Mouse (Mus musculus) c-Kit-positive CD71-positive TER-119-negative erythroid progenitor cells, embryonic 14.5 days (primary cell): ENCODE measurements around the gene Mvb12a.
A peak's percentile ranks its signal among the peaks of the same experiment; 100 is the strongest.

Experiments used
- DNase-seq: peaks from one replicate; pipeline ENCODE4 v3.0.0-alpha.2; 2013; ENCODE audit warnings: low read depth

Mvb12a gene

GRCm38 (mm10) chr8:71542632-71543343, at the start of gene Mvb12a:
Gene Mvb12a, plus strand, starts transcription at chr8:71542922.
- peak; percentile 96 for DNase-seq

GRCm38 (mm10) chr8:71495039-71495438, 47.7 kb upstream of the Mvb12a start:
- peak; percentile 67 for DNase-seq

- DNase-seq, result no peak
Observed at GRCm38 (mm10) chr8:71495811-71496210, 46.9 kb upstream of the Mvb12a start.

GRCm38 (mm10) chr8:71496481-71496880, 46.2 kb upstream of the Mvb12a start:
- no peak for DNase-seq

- DNase-seq, result no peak
Observed at GRCm38 (mm10) chr8:71497077-71497645, 45.6 kb upstream of the Mvb12a start.

- DNase-seq, result no peak
Observed at GRCm38 (mm10) chr8:71497881-71498501, 44.7 kb upstream of the Mvb12a start.

- no peak for DNase-seq
Observed at GRCm38 (mm10) chr8:71498816-71499690, 43.7 kb upstream of the Mvb12a start.

GRCm38 (mm10) chr8:71504349-71504748, 38.4 kb upstream of the Mvb12a start:
- no peak for DNase-seq

- DNase-seq, result no peak
Observed at GRCm38 (mm10) chr8:71505326-71505725, 37.4 kb upstream of the Mvb12a start.

- DNase-seq, result no peak
Observed at GRCm38 (mm10) chr8:71505979-71506378, 36.7 kb upstream of the Mvb12a start.

GRCm38 (mm10) chr8:71507589-71508104, 35.1 kb upstream of the Mvb12a start:
- peak; percentile 63 for DNase-seq

GRCm38 (mm10) chr8:71509316-71509715, 33.4 kb upstream of the Mvb12a start:
- DNase-seq, result no peak

GRCm38 (mm10) chr8:71511644-71512043, 31.1 kb upstream of the Mvb12a start, which contains the start of gene Plvap:
Gene Plvap, minus strand, starts transcription at chr8:71511752.
- DNase-seq, result peak; percentile 64

- no peak for DNase-seq
Observed at GRCm38 (mm10) chr8:71513018-71513754, 29.5 kb upstream of the Mvb12a start.

GRCm38 (mm10) chr8:71515043-71515442, 27.7 kb upstream of the Mvb12a start:
- no peak for DNase-seq

- no peak for DNase-seq
Observed at GRCm38 (mm10) chr8:71516786-71517185, 25.9 kb upstream of the Mvb12a start.

- peak; percentile 66 for DNase-seq
Observed at GRCm38 (mm10) chr8:71519037-71519825, 23.5 kb upstream of the Mvb12a start.

- DNase-seq, result peak; percentile 89
Observed at GRCm38 (mm10) chr8:71521634-71522033, 21.1 kb upstream of the Mvb12a start.

GRCm38 (mm10) chr8:71525226-71526050, 17.3 kb upstream of the Mvb12a start, which contains the start of gene Ccdc194:
Gene Ccdc194, minus strand, starts transcription at chr8:71525711.
- DNase-seq, result no peak
